Mouse (Mus musculus) forebrain, embryonic 11.5 days (tissue): ENCODE data around the gene 1700029P11Rik. TPM values are rescaled to one million over a fixed set of nuclear protein-coding genes. Genes with fewer than 3 reads are reported as not detected.
"Not testable (repeated sequence)": the region's sequence is repeated elsewhere in the genome, so short reads cannot be mapped to it uniquely, and the experiment has no call there.

Experiments
- ATAC-seq: fragments of 200-750 bp; cut with Nextera tagmentation; replicated peaks from 2 replicates; pipeline ENCODE4 v1.8.0; 2017; ENCODE audit warnings: moderate TSS enrichment; ENCODE audit not compliant: low FRiP score
- DNase-seq: peaks from one replicate; pipeline ENCODE4 v3.0.0-alpha.2; 2017; ENCODE audit warnings: low spot score
- H3K27ac ChIP-seq: fragments of 300-500 bp; sonication (generic); 2 replicates; pipeline ENCODE4 v1.5.1; 2014; ENCODE audit warnings: low read depth, low read length
- H3K27me3 ChIP-seq: fragments of 300-500 bp; sonication (generic); 2 replicates; pipeline ENCODE4 v1.6.1; 2014; ENCODE audit warnings: mild to moderate bottlenecking, low read length, mixed read lengths; ENCODE audit not compliant: control insufficient read depth, insufficient read depth
- H3K36me3 ChIP-seq: fragments of 300-500 bp; sonication (generic); 2 replicates; pipeline ENCODE4 v1.6.1; 2014; ENCODE audit warnings: mild to moderate bottlenecking, low read length, moderate library complexity, mixed read lengths; ENCODE audit not compliant: control insufficient read depth, insufficient read depth
- H3K4me1 ChIP-seq: fragments of 300-500 bp; sonication (generic); replicated peaks from 2 replicates; pipeline ENCODE4 v1.6.1; 2014; ENCODE audit warnings: low read length, mixed read lengths; ENCODE audit not compliant: control insufficient read depth, insufficient read depth
- H3K4me2 ChIP-seq: fragments of 300-500 bp; sonication (generic); 2 replicates; pipeline ENCODE4 v1.6.1; 2014; ENCODE audit warnings: low read depth, mild to moderate bottlenecking, low read length, moderate library complexity, mixed read lengths; ENCODE audit not compliant: severe bottlenecking
- H3K4me3 ChIP-seq: fragments of 300-500 bp; sonication (generic); 2 replicates; pipeline ENCODE4 v1.5.1; 2014; ENCODE audit warnings: low read depth, low read length
- H3K9ac ChIP-seq: fragments of 300-500 bp; sonication (generic); 2 replicates; pipeline ENCODE4 v1.6.1; 2014; ENCODE audit warnings: low read length
- H3K9me3 ChIP-seq: fragments of 300-500 bp; sonication (generic); 2 replicates; pipeline ENCODE4 v1.6.1; 2016; ENCODE audit warnings: low read length, mixed read lengths; ENCODE audit not compliant: control insufficient read depth
- WGBS: fragments of 180-500 bp; shearing (Covaris S2); extraction: QIAGEN DNeasy Blood & Tissue Kit; methylation state at CpG from one replicate; pipeline ENCODE4 v1.1.7; 2014; 5-methylcytosine and 5-hydroxymethylcytosine counted together
- polyA plus RNA-seq: library from polyadenylated mRNA; unstranded; fragments of >200 nt; fragmentation: Nextera tagmentation; extraction: Ambion mirVana; gene quantifications from 2 replicates; pipeline ENCODE4 v1.2.1, GENCODE M21; 2014

The 1700029P11Rik gene
- polyA plus RNA-seq, 1 experiment from 2014 or later: not detected

DNA sequence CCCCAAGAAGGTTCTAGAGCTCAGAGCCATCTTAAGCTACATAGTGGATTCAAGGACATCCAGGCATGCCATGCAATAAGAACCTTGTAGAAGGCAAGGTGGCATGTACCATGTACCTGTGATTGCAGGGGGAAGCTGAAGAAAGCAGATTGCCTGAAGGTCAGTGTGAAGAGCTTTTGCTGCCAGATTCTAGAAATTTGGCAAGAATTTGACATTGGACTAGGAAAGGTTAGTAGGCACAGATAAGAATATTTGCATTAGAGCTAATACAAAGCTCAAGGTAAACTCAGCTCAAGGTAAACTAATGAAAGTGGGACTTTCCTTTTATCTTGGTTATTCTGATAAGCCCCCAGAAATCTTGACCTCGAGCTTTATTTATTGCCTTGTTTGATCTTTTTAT, 16.1 kb upstream of the 1700029P11Rik start:
- Histone ChIP-seq H3K4me1 (no peaks in the 10 kb centered on the region), H3K9ac (no peak overlapping the region), H3K4me3 (no peak overlapping the region), H3K36me3 (no peaks in the 10 kb centered on the region), H3K9me3 (no peaks in the 10 kb centered on the region), H3K27ac (no peak overlapping the region), H3K27me3 (no peaks in the 10 kb centered on the region), H3K4me2 (no peak overlapping the region)
- DNase-seq (no peak), ATAC-seq (no peak)
- 70% methylated on average over 1 of the region's 1 CpGs for WGBS

DNA sequence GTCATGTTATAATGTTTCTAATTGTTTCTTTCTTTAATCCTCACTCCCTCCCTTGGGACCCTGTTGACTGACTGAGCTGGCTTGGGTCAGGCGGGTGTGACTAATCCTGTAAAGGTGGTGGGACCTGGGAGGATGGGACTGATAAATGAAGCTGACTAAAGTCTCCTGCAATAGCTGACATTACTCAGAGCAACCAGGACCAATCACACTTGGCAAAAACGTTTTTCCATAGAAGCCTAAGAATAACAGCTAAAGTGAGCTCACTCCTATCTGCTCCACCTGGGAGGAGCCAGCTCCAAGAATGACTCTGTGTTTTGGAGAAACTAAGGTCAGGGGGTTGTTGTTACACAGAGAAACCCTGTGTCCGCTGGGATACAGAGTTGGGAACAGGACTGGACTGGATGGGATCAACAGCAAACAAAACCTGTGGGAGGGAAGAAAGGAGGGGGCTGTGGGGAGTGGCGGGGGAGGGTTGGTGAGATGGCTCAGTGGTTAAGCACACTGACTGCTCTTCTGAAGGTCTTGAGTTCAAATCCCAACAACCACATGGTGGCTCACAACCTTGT, 15.3 kb upstream of the 1700029P11Rik start:
- Histone ChIP-seq H3K4me3 (no peak overlapping the region), H3K4me2 (no peak overlapping the region), H3K9ac (no peak overlapping the region), H3K36me3 (no peaks in the 10 kb centered on the region), H3K27me3 (no peaks in the 10 kb centered on the region), H3K27ac (no peak overlapping the region), H3K9me3 (no peaks in the 10 kb centered on the region), H3K4me1 (no peaks in the 10 kb centered on the region)
- ATAC-seq: no peak
- DNase-seq: no peak
- WGBS: 60% methylated on average over 4 of the region's 4 CpGs

DNA sequence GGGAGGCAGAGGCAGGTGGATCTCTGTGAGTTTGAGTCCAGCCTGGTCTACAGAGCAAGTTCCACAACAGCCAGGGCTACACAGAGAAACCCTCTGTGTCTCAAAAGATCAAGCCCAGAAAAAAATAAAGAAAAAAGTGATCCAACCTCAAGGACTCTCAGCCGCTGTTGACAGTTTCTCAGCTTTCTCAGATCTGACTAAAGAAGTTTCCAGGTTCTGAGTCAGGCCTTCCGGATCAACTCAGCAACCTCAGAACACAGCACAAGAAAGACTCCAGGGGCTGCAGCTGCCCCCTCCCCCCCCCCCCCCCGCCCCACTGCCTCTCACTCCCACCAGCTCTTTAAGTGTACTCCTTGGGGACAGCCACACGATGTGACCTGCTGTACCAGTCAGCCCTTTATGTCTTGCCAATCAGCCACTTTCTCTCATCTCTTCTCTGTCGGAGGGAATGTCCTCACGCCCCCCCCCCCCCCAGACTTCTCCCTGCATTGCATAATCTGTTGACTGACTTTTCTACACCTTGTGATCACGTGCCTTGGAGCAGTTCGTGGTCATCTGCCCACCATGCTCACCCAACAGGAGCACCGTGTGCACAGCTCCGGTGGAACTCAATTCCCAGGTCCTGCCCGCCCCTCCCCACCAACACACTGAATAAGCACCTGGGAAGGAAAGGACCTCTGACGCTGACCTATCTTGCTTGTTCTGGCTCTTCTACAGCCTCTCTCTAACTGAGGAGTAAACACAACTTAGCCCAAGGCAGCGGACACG, 14.1 kb upstream of the 1700029P11Rik start:
- no peak overlapping the region for H3K4me3 ChIP-seq
- no peak for DNase-seq
- no peak for ATAC-seq
- H3K27ac ChIP-seq: no peak overlapping the region
- no peaks in the 10 kb centered on the region for H3K9me3 ChIP-seq
- no peaks in the 10 kb centered on the region for H3K4me1 ChIP-seq
- H3K9ac ChIP-seq: no peak overlapping the region
- no peaks in the 10 kb centered on the region for H3K27me3 ChIP-seq
- H3K4me2 ChIP-seq: no peak overlapping the region
- no peaks in the 10 kb centered on the region for H3K36me3 ChIP-seq
- WGBS: 87% methylated on average over 12 of the region's 14 CpGs

DNA sequence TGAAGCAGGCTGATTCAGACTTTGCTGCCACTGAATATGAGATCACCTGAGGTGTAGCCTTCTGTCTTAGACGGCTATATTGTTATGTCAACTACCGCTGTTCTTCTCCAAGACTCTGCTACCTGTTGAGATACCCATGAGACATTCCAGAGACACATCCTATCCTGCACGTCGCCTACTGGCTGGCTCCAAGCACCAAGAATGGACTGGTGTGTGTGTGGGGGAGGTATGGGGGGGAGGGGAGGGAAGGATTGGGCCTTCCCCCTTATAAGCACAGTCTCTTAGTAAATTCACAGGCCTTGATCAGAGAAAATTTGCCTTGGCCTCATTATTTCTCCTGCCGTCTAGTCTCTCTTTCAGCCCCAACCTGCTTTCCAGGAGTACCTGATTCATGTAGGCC, 12.5 kb upstream of the 1700029P11Rik start:
- WGBS: 91% methylated on average over 5 of the region's 5 CpGs

DNA sequence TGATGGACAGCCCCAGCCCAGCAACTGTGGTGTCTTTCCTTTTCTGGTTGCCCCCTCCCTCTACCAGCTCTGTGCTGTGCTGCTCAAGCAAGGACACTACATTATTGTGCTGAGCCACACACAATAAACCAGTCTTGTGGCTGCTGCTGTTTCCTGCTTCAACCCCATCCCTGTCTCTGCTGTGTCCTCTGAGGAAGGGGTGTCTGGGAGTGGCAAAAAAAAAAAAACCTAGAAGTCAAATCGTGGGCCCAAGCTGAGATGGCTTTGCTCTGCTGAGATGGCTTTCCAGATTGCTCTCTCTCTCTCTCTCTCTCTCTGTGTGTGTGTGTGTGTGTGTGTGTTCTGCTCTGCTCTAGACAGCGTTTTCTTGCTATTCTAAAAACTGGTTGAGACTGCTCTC, 11.9 kb upstream of the 1700029P11Rik start:
- Histone ChIP-seq H3K4me3 (no peak overlapping the region), H3K4me2 (no peak overlapping the region), H3K27ac (no peak overlapping the region), H3K9me3 (no peaks in the 10 kb centered on the region), H3K9ac (no peak overlapping the region), H3K4me1 (no peaks in the 10 kb centered on the region), H3K36me3 (no peaks in the 10 kb centered on the region), H3K27me3 (no peaks in the 10 kb centered on the region)
- WGBS: 70% methylated on average over 2 of the region's 2 CpGs
- ATAC-seq: no peak
- DNase-seq: no peak

More for the DNA sequence above, 12.5 kb upstream of the 1700029P11Rik start:
- ATAC-seq (no peak), DNase-seq (no peak)
- no peak overlapping the region for H3K4me2 ChIP-seq
- H3K9ac ChIP-seq: no peak overlapping the region
- H3K4me1 ChIP-seq: no peaks in the 10 kb centered on the region
- no peak overlapping the region for H3K27ac ChIP-seq
- H3K36me3 ChIP-seq: no peaks in the 10 kb centered on the region
- H3K9me3 ChIP-seq: no peaks in the 10 kb centered on the region
- H3K4me3 ChIP-seq: no peak overlapping the region
- no peaks in the 10 kb centered on the region for H3K27me3 ChIP-seq

DNA sequence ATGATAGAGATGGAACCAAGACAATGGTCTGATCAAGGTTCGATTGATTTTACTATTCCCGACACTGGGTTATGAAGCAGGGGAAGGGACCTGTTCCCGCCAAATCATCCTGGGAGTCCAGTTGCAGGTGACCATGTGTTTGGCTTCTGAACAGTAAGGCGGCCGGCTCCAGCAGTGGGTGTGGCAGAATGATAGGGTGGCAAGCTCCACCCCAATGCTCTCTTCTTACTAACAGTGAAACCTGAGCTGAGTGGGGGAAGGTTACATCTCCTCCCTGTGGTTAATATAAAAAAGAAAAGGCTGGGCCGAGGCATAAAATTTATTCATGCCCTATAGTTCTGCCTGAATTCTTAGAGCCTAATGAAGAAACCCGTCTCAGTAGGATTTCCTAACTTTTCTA, 11.2 kb upstream of the 1700029P11Rik start:
- H3K27ac ChIP-seq: no peak overlapping the region
- H3K4me2 ChIP-seq: no peak overlapping the region
- H3K36me3 ChIP-seq: no peaks in the 10 kb centered on the region
- DNase-seq: no peak
- 69% methylated on average over 7 of the region's 7 CpGs for WGBS
- no peaks in the 10 kb centered on the region for H3K27me3 ChIP-seq
- H3K9me3 ChIP-seq: no peaks in the 10 kb centered on the region
- no peak for ATAC-seq
- H3K4me1 ChIP-seq: no peaks in the 10 kb centered on the region
- no peak overlapping the region for H3K9ac ChIP-seq
- no peak overlapping the region for H3K4me3 ChIP-seq

DNA sequence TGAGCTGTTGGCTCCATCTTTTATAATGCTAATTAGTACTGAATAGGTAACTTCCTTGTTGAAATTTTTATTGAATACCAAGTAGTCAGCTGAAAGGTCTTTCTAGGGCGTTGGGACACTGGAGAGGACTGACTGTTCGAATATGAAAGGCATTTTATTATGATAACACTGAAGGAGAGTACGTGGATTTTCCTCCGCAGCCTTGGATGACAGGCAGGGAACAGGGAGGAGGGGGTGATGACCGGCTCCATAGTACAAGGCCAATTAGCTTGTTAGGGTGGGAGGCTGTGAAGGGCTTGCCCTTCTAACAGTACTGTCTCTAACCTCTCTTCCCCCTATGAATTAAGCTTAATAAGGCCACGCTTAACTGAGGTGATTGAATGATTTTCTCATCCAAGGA, 10.7 kb upstream of the 1700029P11Rik start:
- DNase-seq, H3K4me2 ChIP-seq, H3K27me3 ChIP-seq, ATAC-seq, H3K9ac ChIP-seq, H3K4me1 ChIP-seq, H3K4me3 ChIP-seq, H3K9me3 ChIP-seq, H3K36me3 ChIP-seq, H3K27ac ChIP-seq: not testable (repeated sequence)
- 62% methylated on average over 6 of the region's 6 CpGs for WGBS

DNA sequence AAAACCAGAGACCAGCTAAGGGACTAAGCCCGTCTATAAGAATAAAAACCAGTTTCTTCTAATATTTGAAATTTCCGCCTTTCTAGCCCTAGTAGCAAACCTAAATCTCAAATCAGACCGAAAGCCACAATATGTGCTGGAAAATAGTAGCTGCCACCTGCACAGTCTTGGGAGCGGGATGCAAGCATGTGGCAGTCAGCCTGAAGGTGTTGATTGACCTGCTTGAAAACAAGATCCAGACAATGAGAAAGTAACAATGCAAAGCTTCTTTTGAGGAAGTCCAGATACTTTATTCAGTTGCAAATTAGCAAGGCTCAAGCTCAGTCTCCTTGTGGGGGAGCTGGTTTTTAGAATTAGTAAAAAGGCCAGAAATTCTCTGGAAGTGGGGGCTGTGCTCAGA, 9.8 kb upstream of the 1700029P11Rik start:
- not testable (repeated sequence) for H3K4me2 ChIP-seq, H3K4me3 ChIP-seq, H3K4me1 ChIP-seq, H3K27ac ChIP-seq, DNase-seq, H3K9ac ChIP-seq, H3K27me3 ChIP-seq, ATAC-seq, H3K36me3 ChIP-seq, H3K9me3 ChIP-seq
- 81% methylated on average over 4 of the region's 4 CpGs for WGBS

DNA sequence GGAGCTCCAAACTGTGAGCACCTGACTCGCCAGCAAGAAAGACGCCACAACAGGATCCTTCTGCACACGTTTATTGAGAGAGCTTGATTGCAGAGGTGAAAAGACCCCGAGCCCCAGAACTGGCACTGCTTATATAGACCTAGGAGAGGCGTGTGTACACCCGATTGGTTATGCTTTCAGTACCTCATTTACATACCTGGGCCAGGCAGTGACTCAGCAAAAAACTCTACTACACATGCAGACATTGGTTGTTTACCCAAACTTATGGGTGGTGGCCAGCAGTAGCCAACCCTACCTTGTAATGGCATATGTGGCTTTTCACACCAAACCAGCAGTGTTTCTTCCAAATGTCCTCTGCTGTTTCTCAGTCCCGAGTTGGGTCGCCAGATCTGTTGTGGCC, 5.2 kb upstream of the 1700029P11Rik start:
- H3K9ac ChIP-seq, H3K27ac ChIP-seq, ATAC-seq, H3K4me1 ChIP-seq, DNase-seq, H3K4me2 ChIP-seq, H3K36me3 ChIP-seq, H3K27me3 ChIP-seq, H3K4me3 ChIP-seq, H3K9me3 ChIP-seq: not testable (repeated sequence)
- WGBS: 93% methylated on average over 8 of the region's 8 CpGs
